In genomic region chr15:97667437-97667836, GRCm38 (mm10) we compare ENCODE assay signal across 8 mouse cellular contexts. TPM values are rescaled to one million over a fixed set of nuclear protein-coding genes. Genes with fewer than 3 reads are reported as not detected.
A peak's percentile ranks its signal among the peaks of the same experiment; 100 is the strongest.
DNase-seq lines count a peak whose midpoint lies in the region; TF ChIP-seq lines count a peak whose summit lies in the region.
"Had no signal": no experiment of that assay in that cellular context is flagged by ENCODE, and none has a peak within 500 bp of the region (broad histone marks: within the 10 kb centered on the region; RNA-seq: fewer than 3 reads in every experiment).

No protein-coding gene starts in this region.

- TF ChIP-seq CTCF in ES-Bruce4 (IDR thresholded peaks at IDR 0.05; ENCODE audit: low read depth, low read length): peak; percentile 65
- peak; percentile 89 for TF ChIP-seq CTCF in left cerebral cortex, adult 2 months (IDR thresholded peaks at IDR 0.05)

- H3K4me1 ChIP-seq in ES-Bruce4 (ENCODE audit: control insufficient read depth, insufficient read depth, low read length): no peaks in the 10 kb centered on the region
- peaks cover 32% of the 10 kb centered on the region for H3K4me1 ChIP-seq in midbrain, embryonic 10.5 days

- H3K27ac ChIP-seq in ES-Bruce4 (ENCODE audit: insufficient read depth, low read length): no peak overlapping the region
- H3K27ac ChIP-seq in left cerebral cortex, adult 2 months: no peak overlapping the region
- peak overlapping the region; percentile 81 for H3K27ac ChIP-seq in midbrain, embryonic 10.5 days (replicated peaks)
- H3K27ac ChIP-seq: limb, embryonic 12.5 days had no signal

- H3K36me3 ChIP-seq in ES-Bruce4 (ENCODE audit: control insufficient read depth, insufficient read depth, low read length, poor library complexity, severe bottlenecking): no peaks in the 10 kb centered on the region
- H3K36me3 ChIP-seq in midbrain, embryonic 10.5 days: peaks cover 12% of the 10 kb centered on the region; the same call in 1 of the 2 replicates

- H3K9ac ChIP-seq in ES-Bruce4 (ENCODE audit: low read depth, poor library complexity, severe bottlenecking): no peak overlapping the region
- H3K9ac ChIP-seq: limb, embryonic 12.5 days had no signal

- 39% methylated on average over 7 of the region's 7 CpGs for WGBS in midbrain, embryonic 10.5 days

- intact Hi-C loops in heart, postnatal 36 days (cut with DNase I): loop anchor here (2.0 kb wide), 2 partner anchors 115 to 183 kb away; no protein-coding TSS in a partner anchor
- intact Hi-C loops in left cerebral cortex, adult 2 months (cut with DNase I): loop anchor here (5.0 kb wide), 1 partner anchor 110 kb away; the partner anchor contains the start of gene Slc48a1

- no peak for TF ChIP-seq POLR2A in ES-Bruce4 (IDR thresholded peaks at IDR 0.05; ENCODE audit: insufficient read depth, low read length)

- DNase-seq in adrenal gland, adult (ENCODE audit: inconsistent age in 2 of 2, low spot score in 1 of 2): peak; percentile 62 to 88
- DNase-seq in embryo, embryonic 10.5 days (ENCODE audit: low spot score): peak; percentile 91
- peak; percentile 61 to 67 for DNase-seq in heart, postnatal 36 days
- DNase-seq in left cerebral cortex, adult 2 months (ENCODE audit: extremely low spot score in 1 of 2, low spot score in 2 of 2): peak; percentile 50 to 51
- DNase-seq in midbrain, embryonic 10.5 days (ENCODE audit: low spot score): peak; percentile 81
- DNase-seq in skeletal muscle tissue, adult 2 months (ENCODE audit: low read depth, low spot score): peak; percentile 46

- no peaks in the 10 kb centered on the region for H3K9me3 ChIP-seq in ES-Bruce4 (replicated peaks; ENCODE audit: control insufficient read depth, insufficient read depth, low read length, poor library complexity, severe bottlenecking)
- no peaks in the 10 kb centered on the region for H3K9me3 ChIP-seq in midbrain, embryonic 10.5 days (replicated peaks)
- H3K9me3 ChIP-seq: limb, embryonic 12.5 days had no signal

- H3K4me3 ChIP-seq in ES-Bruce4 (ENCODE audit: low read depth, low read length): no peak overlapping the region
- H3K4me3 ChIP-seq in left cerebral cortex, adult 2 months: no peak overlapping the region
- H3K4me3 ChIP-seq in midbrain, embryonic 10.5 days: peak overlapping the region; percentile 29
- H3K4me3 ChIP-seq: limb, embryonic 12.5 days had no signal

- TF ChIP-seq EP300 in ES-Bruce4 (IDR thresholded peaks at IDR 0.05; ENCODE audit: insufficient read depth, low read depth, low read length): no peak

- no peaks in the 10 kb centered on the region for H3K27me3 ChIP-seq in ES-Bruce4 (ENCODE audit: control insufficient read depth, insufficient read depth, low read length, poor library complexity, severe bottlenecking)
- H3K27me3 ChIP-seq in midbrain, embryonic 10.5 days (ENCODE audit: low read depth, poor library complexity, severe bottlenecking): no peaks in the 10 kb centered on the region
- H3K27me3 ChIP-seq: limb, embryonic 12.5 days had no signal

RNA-seq across cellular contexts. Expression of gene Rpap3, which starts 38.2 kb away (rescaled TPM):
- polyA plus RNA-seq in ES-Bruce4 (2011; ENCODE audit: insufficient read depth, insufficient read length, low read depth, missing spikeins): 39.6 and 41.7 TPM in 2 replicates
- 10 to 100 TPM; 13.1 to 15.7 TPM for total RNA-seq in heart, postnatal 36 days (2021)
- 10 to 100 TPM; 26.6 to 28.4 TPM for total RNA-seq in left cerebral cortex, adult 2 months (2021)
- polyA plus RNA-seq in midbrain, embryonic 10.5 days (2016; fragmentation: Nextera tagmentation; extraction: Ambion mirVana): 40.4 and 41.7 TPM in 2 replicates
